Mouse (Mus musculus) E14TG2a.4 (cell line): ENCODE results near the gene Zdhhc23.

ENCODE experiments used
- CTCF ChIP-seq: conservative IDR thresholded peaks from 2 replicates; pipeline ENCODE4 v1.5.1; 2014; ENCODE audit warnings: low read length
- NANOG ChIP-seq: IDR thresholded peaks from 2 replicates; pipeline ENCODE4 v1.6.1; 2014; ENCODE audit warnings: borderline replicate concordance, low read length, mixed read lengths
- POU5F1 ChIP-seq: IDR thresholded peaks from 2 replicates; pipeline ENCODE4 v1.6.1; 2014; ENCODE audit warnings: low read length, borderline replicate concordance

DNA sequence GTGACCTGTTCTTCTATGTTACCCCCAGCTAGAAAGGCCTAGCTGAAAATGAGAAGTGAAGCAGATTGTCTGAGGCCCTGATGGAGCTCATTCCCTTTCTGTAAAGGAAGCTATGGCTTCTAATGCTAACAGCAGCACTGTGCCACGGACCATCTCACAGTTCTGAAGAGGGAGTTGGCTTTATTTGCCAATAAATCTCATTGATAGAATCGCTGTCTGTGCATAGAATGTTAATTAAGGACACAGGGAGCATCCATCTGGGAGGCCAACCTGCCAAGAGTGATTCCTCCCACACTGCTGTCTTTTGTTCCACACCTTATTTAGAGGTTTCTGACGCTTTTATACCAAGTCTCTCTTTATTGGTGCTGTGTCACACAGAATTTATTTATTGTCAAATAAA is 48.1 kb downstream of the Zdhhc23 start:
- TF ChIP-seq CTCF (no peak), NANOG (no peak), POU5F1 (no peak)
